Mouse (Mus musculus) liver, embryonic 15.5 days (tissue): ENCODE results near the gene Cggbp1. TPM values are rescaled to one million over a fixed set of nuclear protein-coding genes. Genes with fewer than 3 reads are reported as not detected.
A peak's percentile ranks its signal among the peaks of the same experiment; 100 is the strongest.
"Not testable (repeated sequence)": the region's sequence is repeated elsewhere in the genome, so short reads cannot be mapped to it uniquely, and the experiment has no call there.

Experiments used
- ATAC-seq: fragments of 200-750 bp; cut with Nextera tagmentation; 2 replicates; pipeline ENCODE4 v1.8.0; 2017; ENCODE audit warnings: moderate number of reproducible peaks, mild to moderate bottlenecking, moderate library complexity; ENCODE audit not compliant: insufficient read depth
- H3K27ac ChIP-seq: fragments of 300-500 bp; sonication (generic); replicated peaks from 2 replicates; pipeline ENCODE4 v1.5.1; 2015; ENCODE audit warnings: mild to moderate bottlenecking, inconsistent platforms
- H3K27me3 ChIP-seq: fragments of 300-500 bp; sonication (generic); 2 replicates; pipeline ENCODE4 v1.6.1; 2015; ENCODE audit warnings: mild to moderate bottlenecking, inconsistent platforms
- H3K36me3 ChIP-seq: fragments of 300-500 bp; sonication (generic); replicated peaks from 2 replicates; pipeline ENCODE4 v1.6.1; 2015; ENCODE audit warnings: moderate library complexity, mild to moderate bottlenecking, inconsistent platforms
- H3K4me1 ChIP-seq: fragments of 300-500 bp; sonication (generic); replicated peaks from 2 replicates; pipeline ENCODE4 v1.6.1; 2015; ENCODE audit warnings: inconsistent platforms
- H3K4me2 ChIP-seq: fragments of 300-500 bp; sonication (generic); 2 replicates; pipeline ENCODE4 v1.6.1; 2015; ENCODE audit warnings: moderate library complexity, mild to moderate bottlenecking, inconsistent platforms
- H3K4me3 ChIP-seq: fragments of 300-500 bp; sonication (generic); replicated peaks from 2 replicates; pipeline ENCODE4 v1.5.1; 2015; ENCODE audit warnings: mild to moderate bottlenecking, inconsistent platforms
- H3K9ac ChIP-seq: fragments of 300-500 bp; sonication (generic); 2 replicates; pipeline ENCODE4 v1.6.1; 2015; ENCODE audit warnings: moderate library complexity, mild to moderate bottlenecking, inconsistent platforms
- H3K9me3 ChIP-seq: fragments of 300-500 bp; sonication (generic); replicated peaks from 2 replicates; pipeline ENCODE4 v1.6.1; 2016; ENCODE audit warnings: inconsistent platforms
- WGBS: fragments of 180-500 bp; shearing (Covaris S2); methylation state at CpG from one replicate; pipeline ENCODE4 v1.1.7; 2015; ENCODE audit warnings: mixed read lengths; ENCODE audit not compliant: insufficient replicate concordance; 5-methylcytosine and 5-hydroxymethylcytosine counted together
- polyA plus RNA-seq: library from polyadenylated mRNA; unstranded; fragments of >200 nt; fragmentation: Nextera tagmentation; extraction: Ambion mirVana; gene quantifications from 2 replicates; pipeline ENCODE4 v1.2.1, GENCODE M21; 2015

The Cggbp1 gene
- polyA plus RNA-seq, 1 experiment from 2014 or later = 23.0 TPM

- ATAC-seq = no peak
- Histone ChIP-seq H3K27ac (no peak overlapping the region), H3K4me2 (no peak overlapping the region), H3K4me1 (peaks cover 23% of the 10 kb centered on the region), H3K4me3 (no peak overlapping the region), H3K36me3 (0 out of 2 replicates have a peak, but pooled peaks cover 4% of the 10 kb centered on the region), H3K9ac (no peak overlapping the region), H3K27me3 (no peaks in the 10 kb centered on the region), H3K9me3 (no peaks in the 10 kb centered on the region)
- 71% methylated on average over 8 of the region's 8 CpGs for WGBS
Observed at GRCm38 (mm10) chr16:64845947-64846346, 5.8 kb upstream of the Cggbp1 start.

GRCm38 (mm10) chr16:64850287-64851084 is 1.3 kb upstream of the Cggbp1 start:
- no peak for ATAC-seq
- H3K27me3 ChIP-seq = no peaks in the 10 kb centered on the region
- peak overlapping the region; percentile 82 for H3K4me3 ChIP-seq
- no peaks in the 10 kb centered on the region for H3K9me3 ChIP-seq
- peak overlapping the region; percentile 90 for H3K9ac ChIP-seq
- H3K4me2 ChIP-seq = peak overlapping the region; percentile 89
- H3K36me3 ChIP-seq = peaks cover 14% of the 10 kb centered on the region
- WGBS = under 1% methylated on average over 16 of the region's 16 CpGs
- peaks cover 22% of the 10 kb centered on the region for H3K4me1 ChIP-seq
- H3K27ac ChIP-seq = peak overlapping the region; percentile 93

GRCm38 (mm10) chr16:64851085-64851562 is 672 bp upstream of the Cggbp1 start:
- WGBS = under 1% methylated on average over 45 of the region's 45 CpGs
- peaks cover 16% of the 10 kb centered on the region for H3K36me3 ChIP-seq
- H3K4me3 ChIP-seq = peak overlapping the region; percentile 82
- H3K9me3 ChIP-seq = no peaks in the 10 kb centered on the region
- peak overlapping the region; percentile 89 for H3K4me2 ChIP-seq
- no peaks in the 10 kb centered on the region for H3K27me3 ChIP-seq
- peak; percentile 24 for ATAC-seq
- H3K9ac ChIP-seq = peak overlapping the region; percentile 90
- peaks cover 22% of the 10 kb centered on the region for H3K4me1 ChIP-seq
- peak overlapping the region; percentile 93 for H3K27ac ChIP-seq

- Histone ChIP-seq H3K4me3 (peak overlapping the region; percentile 82), H3K36me3 (peaks cover 26% of the 10 kb centered on the region), H3K9me3 (no peaks in the 10 kb centered on the region), H3K27ac (peak overlapping the region; percentile 98), H3K4me2 (peak overlapping the region; percentile 73), H3K9ac (peak overlapping the region; percentile 92), H3K4me1 (peaks cover 22% of the 10 kb centered on the region), H3K27me3 (no peaks in the 10 kb centered on the region)
- ATAC-seq = peak; percentile 34
- WGBS = 0% methylated on average over 53 of the region's 53 CpGs
Observed at GRCm38 (mm10) chr16:64852441-64852871, 660 bp downstream of the Cggbp1 start.

GRCm38 (mm10) chr16:64852891-64853290 is 1.1 kb downstream of the Cggbp1 start:
- Histone ChIP-seq H3K4me1 (peaks cover 22% of the 10 kb centered on the region), H3K4me3 (peak overlapping the region; percentile 82)

GRCm38 (mm10) chr16:64856946-64857345 is 5.2 kb downstream of the Cggbp1 start:
- Histone ChIP-seq H3K27me3 (no peaks in the 10 kb centered on the region), H3K9me3 (no peaks in the 10 kb centered on the region), H3K36me3 (peaks cover 35% of the 10 kb centered on the region), H3K9ac (no peak overlapping the region), H3K4me2 (no peak overlapping the region), H3K4me3 (no peak overlapping the region), H3K4me1 (peaks cover 15% of the 10 kb centered on the region), H3K27ac (no peak overlapping the region)
- ATAC-seq = no peak
- WGBS = 74% methylated on average over 3 of the region's 3 CpGs

More at GRCm38 (mm10) chr16:64852891-64853290, 1.1 kb downstream of the Cggbp1 start:
- Histone ChIP-seq H3K36me3 (peaks cover 27% of the 10 kb centered on the region), H3K27ac (peak overlapping the region; percentile 98), H3K9me3 (no peaks in the 10 kb centered on the region), H3K4me2 (peak overlapping the region; percentile 73), H3K27me3 (no peaks in the 10 kb centered on the region), H3K9ac (peak overlapping the region; percentile 92)
- WGBS = 2% methylated on average over 14 of the region's 14 CpGs
- no peak for ATAC-seq

- not testable (repeated sequence) for H3K27ac ChIP-seq, H3K9me3 ChIP-seq, H3K9ac ChIP-seq, H3K4me3 ChIP-seq, ATAC-seq, H3K4me2 ChIP-seq, H3K27me3 ChIP-seq, H3K36me3 ChIP-seq, H3K4me1 ChIP-seq
- WGBS = 72% methylated on average over 8 of the region's 8 CpGs
Observed at GRCm38 (mm10) chr16:64865841-64866240, 14.0 kb downstream of the Cggbp1 start.

- ATAC-seq = no peak
- Histone ChIP-seq H3K4me3 (no peak overlapping the region), H3K36me3 (no peaks in the 10 kb centered on the region), H3K4me1 (peaks cover 7% of the 10 kb centered on the region), H3K9me3 (no peaks in the 10 kb centered on the region), H3K27ac (no peak overlapping the region), H3K9ac (no peak overlapping the region), H3K4me2 (no peak overlapping the region), H3K27me3 (no peaks in the 10 kb centered on the region)
- 50% methylated on average over 6 of the region's 6 CpGs for WGBS
Observed at GRCm38 (mm10) chr16:64868613-64869012, 16.8 kb downstream of the Cggbp1 start.

- ATAC-seq = no peak
- Histone ChIP-seq H3K4me2 (no peak overlapping the region), H3K36me3 (no peaks in the 10 kb centered on the region), H3K9me3 (no peaks in the 10 kb centered on the region), H3K27ac (no peak overlapping the region), H3K27me3 (no peaks in the 10 kb centered on the region), H3K9ac (no peak overlapping the region), H3K4me3 (no peak overlapping the region), H3K4me1 (peaks cover 10% of the 10 kb centered on the region)
- 27% methylated on average over 2 of the region's 2 CpGs for WGBS
Observed at GRCm38 (mm10) chr16:64869621-64870020, 17.8 kb downstream of the Cggbp1 start.

- Histone ChIP-seq H3K27me3 (no peaks in the 10 kb centered on the region), H3K27ac (no peak overlapping the region), H3K4me2 (peak overlapping the region; percentile 67; the same call in 1 of the 2 replicates), H3K9me3 (no peaks in the 10 kb centered on the region), H3K4me1 (peaks cover 10% of the 10 kb centered on the region), H3K36me3 (no peaks in the 10 kb centered on the region), H3K4me3 (no peak overlapping the region), H3K9ac (no peak overlapping the region)
- WGBS = 36% methylated on average over 3 of the region's 3 CpGs
- no peak for ATAC-seq
Observed at GRCm38 (mm10) chr16:64872296-64872695, 20.5 kb downstream of the Cggbp1 start.

- Histone ChIP-seq H3K36me3 (no peaks in the 10 kb centered on the region), H3K4me1 (peaks cover 10% of the 10 kb centered on the region), H3K27ac (0 out of 2 replicates have a peak overlapping the region, but pooled peaks have one; percentile 38), H3K4me3 (peak overlapping the region; percentile 74), H3K27me3 (no peaks in the 10 kb centered on the region), H3K9me3 (no peaks in the 10 kb centered on the region), H3K9ac (peak overlapping the region; percentile 42; the same call in 1 of the 2 replicates), H3K4me2 (peak overlapping the region; percentile 67)
- no peak for ATAC-seq
- WGBS = 10% methylated on average over 7 of the region's 7 CpGs
Observed at GRCm38 (mm10) chr16:64872841-64873240, 21.0 kb downstream of the Cggbp1 start.
